Mouse (Mus musculus) olfactory bulb, adult 2 months (tissue): ENCODE measurements around the gene Cgref1.

Experiments
- CTCF ChIP-seq: fragments of 200-500 bp; IDR thresholded peaks from 2 replicates; pipeline ENCODE4 v1.5.1; 2012; ENCODE audit warnings: low read depth, mild to moderate bottlenecking, low read length, moderate library complexity; ENCODE audit not compliant: insufficient read depth
- POLR2A ChIP-seq: fragments of 200-500 bp; IDR thresholded peaks from 2 replicates; pipeline ENCODE4 v1.6.1; 2012; ENCODE audit warnings: mild to moderate bottlenecking, low read depth, low read length, moderate library complexity; ENCODE audit not compliant: insufficient read depth

- TF ChIP-seq POLR2A = peak; percentile 66
- TF ChIP-seq CTCF = no peak
Measured at GRCm38 (mm10) chr5:30907413-30908059, 37.9 kb downstream of the Cgref1 start, which contains the start of gene Ost4.
